Mouse (Mus musculus): ENCODE measurements around the gene Slc26a1.

GRCm38 (mm10) chr5:108675251-108675816 is at the start of gene Slc26a1:
- TF ChIP-seq POLR2A (IDR thresholded peaks at IDR 0.05; ENCODE audit: borderline replicate concordance, control insufficient read depth, low read depth, low read length) (no peak), CTCF (IDR thresholded peaks at IDR 0.05; ENCODE audit: control insufficient read depth, insufficient read depth, low read length) (no peak)
